Mouse (Mus musculus) frontal cortex, adult (tissue): ENCODE data around the gene Sgsm1.
A peak's percentile ranks its signal among the peaks of the same experiment; 100 is the strongest.

ENCODE experiments used
- ATAC-seq: cut with Nextera tagmentation; 2 replicates; pipeline ENCODE4 v1.9.2; 2017; ENCODE audit warnings: mild to moderate bottlenecking, moderate library complexity, mixed read lengths; ENCODE audit not compliant: low TSS enrichment

Sgsm1 gene

GRCm38 (mm10) chr5:113217076-113217475 lies 93.5 kb downstream of the Sgsm1 start:
- ATAC-seq, result no peak

- ATAC-seq, result peak; percentile 69
Measured at GRCm38 (mm10) chr5:113216328-113216960, 94.1 kb downstream of the Sgsm1 start.

- ATAC-seq, result peak; percentile 60
Measured at GRCm38 (mm10) chr5:113215610-113216011, 95.0 kb downstream of the Sgsm1 start.

GRCm38 (mm10) chr5:113214455-113214854 lies 96.1 kb downstream of the Sgsm1 start:
- ATAC-seq, result no peak

- ATAC-seq, result no peak
Measured at GRCm38 (mm10) chr5:113214041-113214440, 96.5 kb downstream of the Sgsm1 start.

GRCm38 (mm10) chr5:113212156-113212835 lies 98.3 kb downstream of the Sgsm1 start:
- no peak for ATAC-seq

- no peak for ATAC-seq
Measured at GRCm38 (mm10) chr5:113210314-113210713, 100.3 kb downstream of the Sgsm1 start.

GRCm38 (mm10) chr5:113209898-113210297 lies 100.7 kb downstream of the Sgsm1 start:
- no peak for ATAC-seq

GRCm38 (mm10) chr5:113209401-113209750 lies 101.2 kb downstream of the Sgsm1 start:
- ATAC-seq, result no peak; the same call in 1 of the 2 replicates

GRCm38 (mm10) chr5:113208622-113209400 lies 101.8 kb downstream of the Sgsm1 start:
- ATAC-seq, result peak; percentile 44

GRCm38 (mm10) chr5:113208048-113208447 lies 102.5 kb downstream of the Sgsm1 start:
- ATAC-seq, result no peak

- no peak for ATAC-seq
Measured at GRCm38 (mm10) chr5:113206670-113207352, 103.8 kb downstream of the Sgsm1 start.

- ATAC-seq, result no peak
Measured at GRCm38 (mm10) chr5:113204193-113204592, 106.4 kb downstream of the Sgsm1 start.

- ATAC-seq, result peak; percentile 65; the same call in 1 of the 2 replicates
Measured at GRCm38 (mm10) chr5:113199772-113200134, 110.8 kb downstream of the Sgsm1 start.

- peak; percentile 45; the same call in 1 of the 2 replicates for ATAC-seq
Measured at GRCm38 (mm10) chr5:113199126-113199771, 111.3 kb downstream of the Sgsm1 start.

- no peak for ATAC-seq
Measured at GRCm38 (mm10) chr5:113196916-113197794, 113.4 kb downstream of the Sgsm1 start.

- ATAC-seq, result peak; percentile 61
Measured at GRCm38 (mm10) chr5:113195907-113196306, 114.7 kb downstream of the Sgsm1 start.

GRCm38 (mm10) chr5:113195451-113195850 lies 115.1 kb downstream of the Sgsm1 start:
- ATAC-seq, result peak; percentile 39

GRCm38 (mm10) chr5:113193762-113194161 lies 116.8 kb downstream of the Sgsm1 start:
- peak; percentile 64 for ATAC-seq
